Mouse (Mus musculus) small intestine, adult 2 months (tissue): ENCODE measurements around the gene Oxgr1. TPM values are rescaled to one million over a fixed set of nuclear protein-coding genes. Genes with fewer than 3 reads are reported as not detected.

Experiments
- H3K27ac ChIP-seq: fragments of 200-500 bp; 2 replicates; pipeline ENCODE4 v1.5.1; 2012; ENCODE audit warnings: low read depth, low read length, control low read depth, inconsistent platforms; ENCODE audit not compliant: insufficient read depth
- H3K27me3 ChIP-seq: fragments of 200-500 bp; 2 replicates; pipeline ENCODE4 v1.6.1; 2012; ENCODE audit warnings: mild to moderate bottlenecking, moderate library complexity, low read length, inconsistent platforms; ENCODE audit not compliant: control insufficient read depth, insufficient read depth
- H3K36me3 ChIP-seq: fragments of 200-500 bp; 2 replicates; pipeline ENCODE4 v1.6.1; 2012; ENCODE audit warnings: mild to moderate bottlenecking, low read length, control low read depth, inconsistent platforms; ENCODE audit not compliant: control insufficient read depth, insufficient read depth
- H3K4me1 ChIP-seq: fragments of 200-500 bp; 2 replicates; pipeline ENCODE4 v1.6.1; 2012; ENCODE audit warnings: low read length, inconsistent platforms, mixed read lengths; ENCODE audit not compliant: control insufficient read depth, insufficient read depth, insufficient read length
- H3K4me3 ChIP-seq: fragments of 200-500 bp; 2 replicates; pipeline ENCODE4 v1.5.1; 2012; ENCODE audit warnings: low read depth, mild to moderate bottlenecking, control low read depth, inconsistent platforms, low read length, moderate library complexity
- CTCF ChIP-seq: fragments of 200-500 bp; IDR thresholded peaks from 2 replicates; pipeline ENCODE4 v1.5.1; 2012; ENCODE audit warnings: low read depth, mild to moderate bottlenecking, control low read depth, inconsistent platforms, low read length, moderate library complexity, mixed read lengths; ENCODE audit not compliant: insufficient replicate concordance, insufficient read length; ENCODE audit errors: extremely low read depth
- POLR2A ChIP-seq: fragments of 200-500 bp; IDR thresholded peaks from 2 replicates; pipeline ENCODE4 v1.6.1; 2012; ENCODE audit warnings: low read depth, mild to moderate bottlenecking, control low read depth, inconsistent platforms, low read length, moderate library complexity
- WGBS: fragments of 180-500 bp; shearing (Covaris S2); methylation state at CpG from one replicate; pipeline ENCODE4 v1.1.7; 2018; 5-methylcytosine and 5-hydroxymethylcytosine counted together
- polyA plus RNA-seq: library from polyadenylated mRNA; depleted of rRNA; stranded (reverse); fragments of >200 nt; gene quantifications from 2 replicates; pipeline ENCODE4 v1.2.3, GENCODE M21; 2012; rRNA removed

The Oxgr1 gene
- polyA plus RNA-seq = not detected in 2 replicates

DNA sequence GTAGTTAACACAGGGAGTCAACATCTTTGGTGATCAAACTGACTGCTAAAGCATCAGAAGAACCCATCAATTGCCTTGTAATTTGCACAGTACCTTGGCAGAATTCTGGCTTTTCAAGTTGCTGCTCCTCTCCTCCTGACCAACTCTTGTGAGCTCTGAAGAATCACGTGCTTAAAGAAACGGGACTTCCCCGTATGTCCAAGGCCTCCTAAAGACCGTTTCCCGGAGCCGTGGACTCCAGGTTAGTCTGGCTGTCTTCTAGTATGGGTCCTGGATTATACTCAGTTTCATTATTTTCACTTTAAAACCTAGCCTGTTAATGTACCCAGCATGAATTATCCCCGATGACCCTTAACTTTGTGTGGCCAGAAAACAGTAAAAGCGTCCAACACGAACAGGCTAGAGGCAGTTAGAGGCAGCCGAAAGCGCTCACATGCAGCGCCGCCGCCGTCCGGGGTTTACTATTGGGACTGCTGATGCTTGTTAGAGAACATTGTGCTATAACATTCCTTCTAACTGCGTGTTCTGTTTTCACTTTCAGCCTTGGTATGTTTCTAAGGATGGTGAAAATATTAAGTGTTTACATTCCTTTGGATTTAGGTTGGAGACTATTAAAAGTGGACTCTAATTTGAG is at the start of gene Oxgr1:
TSS of gene Oxgr1 (minus strand) at position 249 of the 634 bp plus-strand sequence.
- H3K36me3 ChIP-seq = no peaks in the 10 kb centered on the region
- no peaks in the 10 kb centered on the region for H3K4me1 ChIP-seq
- H3K27ac ChIP-seq = no peak within 1 kb of the TSS
- H3K27me3 ChIP-seq = no peaks in the 10 kb centered on the region
- no peak for TF ChIP-seq CTCF
- TF ChIP-seq POLR2A = no peak
- H3K4me3 ChIP-seq = no peak within 1 kb of the TSS
- WGBS = 85% methylated on average over 17 of the region's 17 CpGs

DNA sequence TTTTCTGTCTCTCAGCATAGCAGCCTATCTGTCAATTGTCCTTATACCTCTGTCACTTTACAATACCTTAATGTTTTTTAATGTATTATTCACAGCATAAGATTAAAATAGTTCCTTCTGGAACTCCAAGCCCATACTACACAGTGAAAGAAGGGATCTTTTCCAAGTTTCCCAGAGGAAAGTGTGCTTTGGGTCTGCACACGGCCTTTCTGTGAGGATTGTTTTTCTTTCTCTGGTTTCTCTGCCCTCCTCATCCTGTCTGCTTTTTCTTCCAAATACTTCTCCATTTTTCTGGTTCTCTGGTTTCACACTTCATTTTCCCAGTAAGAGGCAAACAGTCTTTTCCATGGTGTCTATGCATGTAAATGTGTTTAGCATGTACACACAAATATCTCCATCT is 48.2 kb upstream of the Oxgr1 start:
- Histone ChIP-seq H3K27me3 (no peaks in the 10 kb centered on the region), H3K36me3 (no peaks in the 10 kb centered on the region), H3K4me3 (no peak overlapping the region), H3K4me1 (no peaks in the 10 kb centered on the region), H3K27ac (no peak overlapping the region)
- TF ChIP-seq CTCF (no peak), POLR2A (no peak)
- WGBS = 63% methylated on average over 1 of the region's 1 CpGs

DNA sequence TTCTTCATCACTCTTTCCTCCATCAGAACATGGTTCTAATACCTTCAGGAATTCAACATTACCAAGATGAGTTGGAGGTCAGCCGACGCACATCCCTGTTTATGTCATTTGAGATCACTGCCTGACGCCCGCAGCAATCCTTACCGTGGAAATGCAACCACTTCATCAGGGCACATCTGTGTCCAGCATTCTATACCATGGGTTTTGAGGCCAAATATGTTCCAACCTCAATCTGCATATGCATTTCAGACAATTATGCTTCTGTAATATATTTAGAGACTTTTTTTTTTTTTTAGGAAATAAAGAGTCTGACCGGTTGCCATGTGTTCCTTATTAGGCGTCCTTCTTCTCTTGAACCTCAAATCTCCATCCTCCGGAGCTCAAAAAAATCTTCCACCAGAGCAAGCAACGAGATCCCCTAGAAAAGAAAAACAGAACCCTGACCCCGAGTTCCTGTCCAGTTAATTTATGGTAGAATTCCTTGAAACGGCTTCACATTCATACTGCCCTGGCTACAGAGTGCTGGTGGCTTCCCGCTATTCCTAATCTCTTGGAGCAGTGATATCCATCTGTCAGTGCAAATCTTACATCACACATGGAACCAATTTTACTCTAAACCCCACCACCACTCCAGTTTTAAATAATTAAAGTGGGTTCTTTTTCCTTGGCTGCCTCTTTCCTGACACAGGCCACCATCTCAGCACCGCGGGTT is 47.6 kb upstream of the Oxgr1 start:
- Histone ChIP-seq H3K4me3 (no peak overlapping the region), H3K27me3 (no peaks in the 10 kb centered on the region), H3K36me3 (no peaks in the 10 kb centered on the region), H3K27ac (no peak overlapping the region), H3K4me1 (no peaks in the 10 kb centered on the region)
- 77% methylated on average over 14 of the region's 14 CpGs for WGBS
- no peak for TF ChIP-seq POLR2A
- no peak for TF ChIP-seq CTCF

DNA sequence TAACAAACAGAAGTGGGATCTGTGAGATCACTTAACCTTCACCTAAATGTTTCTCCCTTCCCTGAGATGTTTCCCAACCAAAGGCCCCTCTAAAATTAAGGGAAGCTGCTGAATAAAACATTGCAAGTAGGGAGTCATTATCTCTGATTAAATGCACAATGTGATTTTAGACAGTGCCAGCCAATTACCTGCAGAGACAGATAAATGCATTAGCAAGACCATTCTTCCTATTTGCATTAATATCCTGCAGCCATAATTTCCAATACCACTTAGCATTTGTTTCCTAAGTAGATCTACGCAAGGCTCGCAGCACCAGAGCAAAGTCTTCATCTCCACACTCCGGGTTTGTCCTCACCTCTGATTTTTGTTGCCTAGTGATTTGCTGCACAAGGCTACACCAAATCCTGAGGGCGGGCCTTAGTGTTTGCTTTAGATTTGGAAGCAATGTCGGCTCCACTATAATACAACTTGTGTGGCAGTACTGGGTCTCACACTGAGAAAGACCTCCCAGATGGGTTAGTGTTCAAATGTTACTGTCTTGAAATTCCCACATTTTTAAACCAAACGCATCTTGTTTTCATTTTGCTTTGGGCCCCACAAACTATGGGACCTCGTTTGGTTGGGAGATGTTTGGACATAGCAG is 46.9 kb upstream of the Oxgr1 start:
- Histone ChIP-seq H3K4me3 (no peak overlapping the region), H3K27me3 (no peaks in the 10 kb centered on the region), H3K27ac (no peak overlapping the region), H3K4me1 (no peaks in the 10 kb centered on the region), H3K36me3 (no peaks in the 10 kb centered on the region)
- no peak for TF ChIP-seq POLR2A
- WGBS = 67% methylated on average over 7 of the region's 7 CpGs

DNA sequence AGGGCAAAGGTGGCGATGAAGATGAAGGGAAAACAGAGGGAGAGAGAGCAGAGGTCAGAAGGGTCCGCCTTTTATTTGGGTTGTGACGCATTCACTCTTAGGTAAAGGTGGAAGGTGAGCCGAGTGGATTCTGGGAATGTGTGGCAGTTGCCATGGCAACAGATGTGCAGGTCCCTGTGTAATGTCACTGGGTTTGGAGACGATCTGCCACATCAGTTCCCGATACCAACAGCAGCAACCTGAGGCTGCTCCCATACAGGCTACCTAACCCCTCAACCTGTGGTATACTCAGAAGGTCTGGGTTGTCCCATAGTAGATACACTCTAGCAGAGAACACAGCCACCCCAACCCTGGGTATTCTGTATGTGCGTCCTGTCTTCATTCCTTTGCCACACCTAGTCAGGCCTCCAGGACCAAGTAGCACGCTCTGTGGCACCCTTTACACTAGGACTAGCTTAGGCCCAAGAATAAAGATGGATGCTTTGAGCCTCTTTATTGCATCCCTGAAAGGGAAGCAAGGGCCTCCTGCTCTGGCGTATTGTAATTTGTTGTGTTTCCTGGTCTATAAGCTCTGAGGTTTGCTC is 41.9 kb upstream of the Oxgr1 start:
- Histone ChIP-seq H3K27ac (no peak overlapping the region), H3K27me3 (no peaks in the 10 kb centered on the region)
- TF ChIP-seq CTCF (no peak), POLR2A (no peak)

DNA sequence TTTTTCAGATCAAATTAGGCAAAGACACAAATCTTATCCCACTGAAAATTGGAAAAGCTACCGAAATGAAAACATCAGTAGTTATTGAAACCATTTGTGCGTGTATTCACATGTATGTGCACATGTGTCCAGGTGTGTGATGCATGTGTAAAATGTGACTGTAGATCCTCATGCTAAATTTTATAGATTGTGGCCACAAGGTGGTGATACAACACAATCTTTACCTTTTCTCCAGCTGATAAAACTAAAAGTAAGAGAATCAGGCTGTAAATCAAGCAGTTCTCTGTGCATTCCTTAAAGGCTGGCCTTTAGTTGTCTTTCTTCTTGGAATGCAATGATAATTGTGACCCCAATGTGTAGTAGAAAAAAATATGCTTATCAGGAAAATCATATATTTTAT is 34.0 kb upstream of the Oxgr1 start:
- no peaks in the 10 kb centered on the region for H3K36me3 ChIP-seq
- no peaks in the 10 kb centered on the region for H3K4me1 ChIP-seq
- H3K27ac ChIP-seq = no peak overlapping the region
- H3K4me3 ChIP-seq = no peak overlapping the region
- H3K27me3 ChIP-seq = no peaks in the 10 kb centered on the region
- WGBS = 45% methylated on average over 2 of the region's 2 CpGs
- TF ChIP-seq CTCF (no peak), POLR2A (no peak)

More for the DNA sequence above, 41.9 kb upstream of the Oxgr1 start:
- 66% methylated on average over 9 of the region's 9 CpGs for WGBS
- H3K4me1 ChIP-seq = no peaks in the 10 kb centered on the region
- H3K36me3 ChIP-seq = no peaks in the 10 kb centered on the region
- H3K4me3 ChIP-seq = no peak overlapping the region

DNA sequence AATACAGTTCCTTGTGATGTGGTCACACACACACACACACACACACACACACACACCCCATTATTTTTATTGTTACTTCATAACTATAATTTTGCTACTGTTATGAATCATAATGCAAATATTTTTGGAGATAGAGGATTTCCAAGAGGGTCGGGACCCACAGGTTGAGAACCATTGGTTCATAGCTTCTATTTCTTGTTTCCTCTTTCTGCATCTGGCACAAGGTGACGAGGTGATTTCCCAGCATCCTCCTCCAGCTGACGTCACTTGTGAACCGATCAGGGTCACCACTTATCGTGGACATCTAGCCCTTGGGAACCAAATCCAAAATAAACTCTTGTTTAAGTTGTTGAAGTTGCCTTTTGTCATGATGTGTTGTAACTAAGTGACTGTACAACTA is 33.5 kb upstream of the Oxgr1 start:
- no peaks in the 10 kb centered on the region for H3K36me3 ChIP-seq
- no peaks in the 10 kb centered on the region for H3K27me3 ChIP-seq
- no peak overlapping the region for H3K27ac ChIP-seq
- TF ChIP-seq CTCF = no peak
- no peak for TF ChIP-seq POLR2A
- H3K4me1 ChIP-seq = no peaks in the 10 kb centered on the region
- 56% methylated on average over 5 of the region's 5 CpGs for WGBS
- H3K4me3 ChIP-seq = no peak overlapping the region
